Mouse (Mus musculus): ENCODE measurements around the gene Junb. TPM values are rescaled to one million over a fixed set of nuclear protein-coding genes. Genes with fewer than 3 reads are reported as not detected.
A peak's percentile ranks its signal among the peaks of the same experiment; 100 is the strongest.

Gene Junb
- polyA plus RNA-seq, 1 experiment, result 19.0 TPM

DNA sequence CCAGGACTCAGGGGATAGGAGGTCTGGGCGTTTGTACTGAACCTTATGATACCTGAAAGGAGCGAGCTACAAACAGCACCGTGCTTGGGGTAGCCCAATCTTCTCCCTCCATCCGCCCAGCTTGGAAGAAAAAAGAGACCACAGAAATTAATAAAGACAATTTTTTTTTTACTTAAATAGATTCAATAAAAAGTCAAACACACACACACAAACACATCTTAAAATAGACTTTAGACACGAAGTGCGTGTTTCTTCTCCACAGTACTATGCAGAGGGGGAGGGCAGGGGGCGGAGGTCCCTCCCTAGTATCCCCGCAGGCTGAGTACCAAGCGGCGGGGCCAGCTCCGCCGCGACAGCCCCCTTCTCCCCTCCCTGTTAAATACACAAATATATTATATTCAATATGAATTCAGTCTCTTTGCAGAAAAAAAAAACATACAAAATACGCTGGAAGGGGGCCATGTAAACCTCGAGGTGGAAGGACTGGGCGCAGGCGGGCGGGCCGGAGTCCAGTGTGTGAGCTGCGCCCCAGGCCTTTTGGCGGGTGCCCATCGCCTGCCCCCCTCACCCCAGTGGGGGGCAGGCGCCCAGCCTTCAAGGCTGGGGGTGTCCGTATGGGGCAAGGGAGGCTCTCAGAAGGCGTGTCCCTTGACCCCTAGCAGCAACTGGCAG, 1.6 kb downstream of the Junb start:
- peaks cover 2% of the 10 kb centered on the region for H3K4me1 ChIP-seq (ENCODE audit: control insufficient read depth, insufficient read depth, low read length)
- H3K36me3 ChIP-seq (ENCODE audit: control insufficient read depth, insufficient read depth, low read length, poor library complexity, severe bottlenecking), result peaks cover 10% of the 10 kb centered on the region

DNA sequence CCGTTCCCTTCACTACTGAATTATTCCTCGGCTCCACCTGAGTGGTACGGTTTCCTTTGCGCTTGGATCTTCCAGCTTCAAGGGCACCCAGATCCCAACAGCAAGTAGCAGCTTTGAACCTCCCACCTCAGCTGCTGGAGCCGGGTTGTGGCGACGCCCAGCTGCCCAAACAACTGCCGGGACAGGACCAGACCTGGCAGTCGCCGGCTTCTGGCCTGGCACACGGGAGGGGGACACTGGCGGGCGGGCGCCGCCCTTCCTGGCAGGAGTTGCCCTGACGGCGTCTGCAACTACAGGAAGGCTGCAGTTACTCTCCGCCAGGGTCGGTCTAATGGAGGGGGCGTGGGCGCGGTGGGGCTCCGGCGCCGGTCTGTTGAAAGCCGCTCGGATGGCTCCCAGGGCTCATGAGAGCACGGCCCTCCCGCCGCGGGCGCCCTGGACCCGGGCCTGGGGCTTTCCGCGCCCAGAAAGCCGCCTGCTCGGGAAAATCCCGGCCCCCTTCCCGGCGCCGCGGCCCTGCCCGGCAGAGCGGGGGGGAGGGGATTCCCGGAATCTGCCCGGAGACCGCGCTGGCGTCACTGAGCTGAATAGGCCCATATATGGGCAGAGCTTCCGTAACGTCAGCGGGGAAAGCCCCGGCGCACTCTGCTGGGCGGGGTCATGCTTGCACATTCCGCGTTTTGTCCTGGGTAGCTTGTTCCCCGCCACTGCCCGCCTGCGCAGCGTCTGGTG, 2.3 kb downstream of the Junb start:
- no peaks in the 10 kb centered on the region for H3K9me3 ChIP-seq (replicated peaks; ENCODE audit: control insufficient read depth, insufficient read depth, low read length, poor library complexity, severe bottlenecking)
- peaks cover 17% of the 10 kb centered on the region for H3K36me3 ChIP-seq (ENCODE audit: control insufficient read depth, insufficient read depth, low read length, poor library complexity, severe bottlenecking)
- H3K4me3 ChIP-seq (ENCODE audit: low read depth, low read length), result peak overlapping the region; percentile 90
- H3K27ac ChIP-seq (ENCODE audit: insufficient read depth, low read length), result peak overlapping the region; percentile 90
- no peaks in the 10 kb centered on the region for H3K27me3 ChIP-seq (ENCODE audit: control insufficient read depth, insufficient read depth, low read length, poor library complexity, severe bottlenecking)
- H3K9ac ChIP-seq (ENCODE audit: low read depth, poor library complexity, severe bottlenecking), result peak overlapping the region; percentile 94
- TF ChIP-seq EP300 (IDR thresholded peaks at IDR 0.05; ENCODE audit: insufficient read depth, low read depth, low read length) (peak; percentile 74), CTCF (IDR thresholded peaks at IDR 0.05; ENCODE audit: low read depth, low read length) (no peak), POLR2A (IDR thresholded peaks at IDR 0.05; ENCODE audit: insufficient read depth, low read length) (no peak)
- peaks cover 2% of the 10 kb centered on the region for H3K4me1 ChIP-seq (ENCODE audit: control insufficient read depth, insufficient read depth, low read length)

More for the DNA sequence above, 1.6 kb downstream of the Junb start:
- H3K4me3 ChIP-seq (ENCODE audit: low read depth, low read length), result peak overlapping the region; percentile 90
- TF ChIP-seq CTCF (IDR thresholded peaks at IDR 0.05; ENCODE audit: low read depth, low read length), result no peak
- TF ChIP-seq POLR2A (IDR thresholded peaks at IDR 0.05; ENCODE audit: insufficient read depth, low read length), result peak; percentile 80
- H3K27me3 ChIP-seq (ENCODE audit: control insufficient read depth, insufficient read depth, low read length, poor library complexity, severe bottlenecking), result no peaks in the 10 kb centered on the region
- H3K9ac ChIP-seq (ENCODE audit: low read depth, poor library complexity, severe bottlenecking), result peak overlapping the region; percentile 94
- no peaks in the 10 kb centered on the region for H3K9me3 ChIP-seq (replicated peaks; ENCODE audit: control insufficient read depth, insufficient read depth, low read length, poor library complexity, severe bottlenecking)
- peak overlapping the region; percentile 64 for H3K27ac ChIP-seq (ENCODE audit: insufficient read depth, low read length)

DNA sequence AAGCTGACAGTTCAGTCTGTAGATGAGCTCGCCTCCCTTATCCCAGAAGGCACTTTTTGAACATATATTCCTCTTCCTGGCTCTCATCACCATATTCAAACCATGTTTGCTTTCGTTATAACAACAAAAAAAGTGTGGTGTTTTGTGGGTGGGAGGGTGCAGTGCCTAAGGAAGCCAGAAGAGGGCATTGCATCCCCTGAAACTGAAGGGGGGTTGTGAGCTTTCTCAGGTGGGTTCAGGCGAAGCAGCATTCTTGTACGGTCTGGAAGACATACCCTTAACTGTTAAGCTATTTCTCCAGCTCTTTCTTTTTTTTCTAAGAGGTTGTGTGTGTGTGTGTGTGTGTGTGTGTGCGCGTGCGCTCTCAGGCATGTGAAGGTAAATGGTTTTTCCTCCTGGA, 3.1 kb downstream of the Junb start:
- Histone ChIP-seq H3K4me3 (ENCODE audit: low read depth, low read length) (peak overlapping the region; percentile 66), H3K27me3 (ENCODE audit: control insufficient read depth, insufficient read depth, low read length, poor library complexity, severe bottlenecking) (no peaks in the 10 kb centered on the region), H3K9me3 (replicated peaks; ENCODE audit: control insufficient read depth, insufficient read depth, low read length, poor library complexity, severe bottlenecking) (no peaks in the 10 kb centered on the region), H3K27ac (ENCODE audit: insufficient read depth, low read length) (peak overlapping the region; percentile 90), H3K36me3 (ENCODE audit: control insufficient read depth, insufficient read depth, low read length, poor library complexity, severe bottlenecking) (peaks cover 24% of the 10 kb centered on the region), H3K4me1 (ENCODE audit: control insufficient read depth, insufficient read depth, low read length) (no peaks in the 10 kb centered on the region), H3K9ac (ENCODE audit: low read depth, poor library complexity, severe bottlenecking) (peak overlapping the region; percentile 94)
- TF ChIP-seq EP300 (IDR thresholded peaks at IDR 0.05; ENCODE audit: insufficient read depth, low read depth, low read length) (0 out of 2 replicates have a peak, but pooled peaks have one; percentile 36), POLR2A (IDR thresholded peaks at IDR 0.05; ENCODE audit: insufficient read depth, low read length) (no peak), CTCF (IDR thresholded peaks at IDR 0.05; ENCODE audit: low read depth, low read length) (peak; percentile 87)

DNA sequence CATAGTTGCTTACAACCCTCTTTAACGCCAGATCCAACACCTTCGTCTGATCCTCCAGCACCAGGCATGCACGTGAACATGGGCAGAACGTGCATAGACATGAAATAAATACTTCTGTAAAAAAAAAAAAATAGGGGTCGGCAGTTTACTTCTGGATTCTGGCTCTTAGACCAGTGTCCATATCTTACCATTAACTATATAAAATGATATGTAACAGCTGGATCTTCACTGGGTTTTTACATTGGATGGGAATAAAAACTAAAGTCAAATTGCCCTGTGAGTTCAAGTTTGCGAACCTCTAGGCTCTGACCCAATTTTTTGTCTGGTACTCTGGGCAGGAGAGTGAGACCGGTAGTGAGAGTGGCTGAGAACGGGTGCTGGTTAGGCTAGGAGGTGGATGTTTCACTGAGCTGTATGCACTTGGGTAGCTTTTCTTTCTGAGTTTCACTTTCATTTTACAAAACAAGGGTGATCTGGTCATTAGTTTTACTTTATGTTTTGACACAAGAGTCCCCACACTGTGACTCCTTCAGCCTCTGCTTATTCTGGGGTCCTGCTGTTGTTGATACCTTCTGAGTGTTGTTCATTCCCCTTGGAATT, 3.9 kb downstream of the Junb start:
- Histone ChIP-seq H3K9me3 (replicated peaks; ENCODE audit: control insufficient read depth, insufficient read depth, low read length, poor library complexity, severe bottlenecking) (no peaks in the 10 kb centered on the region), H3K27ac (ENCODE audit: insufficient read depth, low read length) (peak overlapping the region; percentile 53), H3K27me3 (ENCODE audit: control insufficient read depth, insufficient read depth, low read length, poor library complexity, severe bottlenecking) (no peaks in the 10 kb centered on the region), H3K4me1 (ENCODE audit: control insufficient read depth, insufficient read depth, low read length) (no peaks in the 10 kb centered on the region), H3K36me3 (ENCODE audit: control insufficient read depth, insufficient read depth, low read length, poor library complexity, severe bottlenecking) (peaks cover 24% of the 10 kb centered on the region), H3K9ac (ENCODE audit: low read depth, poor library complexity, severe bottlenecking) (no peak overlapping the region), H3K4me3 (ENCODE audit: low read depth, low read length) (no peak overlapping the region)
- no peak for TF ChIP-seq POLR2A (IDR thresholded peaks at IDR 0.05; ENCODE audit: insufficient read depth, low read length)

DNA sequence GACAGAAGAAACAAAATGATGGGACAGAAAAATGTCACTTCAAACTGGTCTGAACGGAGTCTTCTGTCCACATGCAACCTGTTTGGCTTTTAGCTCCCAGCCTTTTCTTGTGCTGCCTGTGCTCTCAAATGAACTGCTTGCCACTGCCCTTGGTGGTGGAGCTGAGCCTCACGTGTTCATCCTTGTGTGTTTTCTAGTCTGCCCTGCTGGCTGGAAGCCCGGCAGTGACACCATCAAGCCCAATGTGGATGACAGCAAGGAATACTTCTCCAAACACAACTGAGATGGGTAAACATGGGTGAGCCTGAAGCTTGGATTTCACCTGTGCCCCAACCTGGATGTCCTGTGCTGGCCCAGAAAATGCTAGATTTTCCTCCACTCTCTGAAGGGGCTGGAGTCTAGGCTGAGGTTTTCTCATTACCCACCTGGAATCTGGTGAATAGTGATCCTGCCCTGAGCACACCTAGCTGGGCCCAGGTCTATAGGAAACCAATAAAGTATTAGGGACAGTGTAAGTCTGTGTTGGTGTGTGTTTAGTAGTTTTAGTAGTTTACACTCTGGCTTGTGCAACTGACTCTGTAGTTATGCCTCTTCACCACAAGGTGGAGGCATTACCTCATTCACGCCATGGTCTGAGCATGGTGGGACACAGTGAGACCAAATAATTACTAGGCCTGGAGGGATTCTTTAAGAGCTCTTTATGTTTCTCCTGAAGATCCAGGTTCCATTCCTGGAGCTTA, 4.5 kb downstream of the Junb start:
- no peak for TF ChIP-seq POLR2A (IDR thresholded peaks at IDR 0.05; ENCODE audit: insufficient read depth, low read length)
- peak; percentile 29 for TF ChIP-seq CTCF (IDR thresholded peaks at IDR 0.05; ENCODE audit: low read depth, low read length)
- no peak for TF ChIP-seq EP300 (IDR thresholded peaks at IDR 0.05; ENCODE audit: insufficient read depth, low read depth, low read length)
- no peaks in the 10 kb centered on the region for H3K4me1 ChIP-seq (ENCODE audit: control insufficient read depth, insufficient read depth, low read length)
- H3K4me3 ChIP-seq (ENCODE audit: low read depth, low read length), result no peak overlapping the region
- no peak overlapping the region; the same call in 1 of the 2 replicates for H3K27ac ChIP-seq (ENCODE audit: insufficient read depth, low read length)
- no peaks in the 10 kb centered on the region for H3K27me3 ChIP-seq (ENCODE audit: control insufficient read depth, insufficient read depth, low read length, poor library complexity, severe bottlenecking)
- H3K9ac ChIP-seq (ENCODE audit: low read depth, poor library complexity, severe bottlenecking), result no peak overlapping the region
- no peaks in the 10 kb centered on the region for H3K9me3 ChIP-seq (replicated peaks; ENCODE audit: control insufficient read depth, insufficient read depth, low read length, poor library complexity, severe bottlenecking)
- peaks cover 24% of the 10 kb centered on the region for H3K36me3 ChIP-seq (ENCODE audit: control insufficient read depth, insufficient read depth, low read length, poor library complexity, severe bottlenecking)

Data from ES-Bruce4 (cell line).